Mouse (Mus musculus) heart, adult 2 months (tissue): ENCODE data around the gene Kcnc1.

Experiments used
- CTCF ChIP-seq: fragments of 200-600 bp; IDR thresholded peaks from 2 replicates; pipeline ENCODE4 v1.8.1; 2022; ENCODE audit warnings: antibody characterized with exemption, mild to moderate bottlenecking, moderate library complexity
- EP300 ChIP-seq: fragments of 200-500 bp; IDR thresholded peaks from 2 replicates; pipeline ENCODE4 v1.6.1; 2011; ENCODE audit warnings: low read depth, low read length, control low read depth; ENCODE audit not compliant: insufficient read depth
- POLR2A ChIP-seq: fragments of 200-500 bp; IDR thresholded peaks from 2 replicates; pipeline ENCODE4 v1.6.1; 2011; ENCODE audit warnings: mild to moderate bottlenecking, low read depth, low read length, control low read depth; ENCODE audit not compliant: insufficient read depth

GRCm38 (mm10) chr7:46482099-46482531 lies 85.8 kb downstream of the Kcnc1 start:
- TF ChIP-seq CTCF (no peak), POLR2A (no peak), EP300 (0 out of 2 replicates have a peak, but pooled peaks have one; percentile 14)
